Mouse (Mus musculus): ENCODE measurements at regions not wholly inside any gene's neighbourhood (a gene's known extent, or its start where the extent isn't known, plus 50 kb on each side); places are given as distances from the start of the nearest gene placed in this dataset.

- Histone ChIP-seq H3K9ac (ENCODE audit: control insufficient read depth, low read depth, low read length, poor library complexity, severe bottlenecking) (no peak overlapping the region), H3K4me1 (ENCODE audit: control insufficient read depth in 1 of 2, insufficient read depth in 2 of 2, low read length in 2 of 2) (no peaks in the 10 kb centered on the region), H3K4me3 (ENCODE audit: control insufficient read depth in 1 of 2, insufficient read depth in 1 of 2, low read depth in 2 of 2, low read length in 2 of 2) (no peak overlapping the region), H3K36me3 (ENCODE audit: control insufficient read depth in 1 of 2, insufficient read depth in 2 of 2, low read length in 2 of 2) (no peaks in the 10 kb centered on the region), H3K79me2 (ENCODE audit: control insufficient read depth, insufficient read depth, low read length, poor library complexity) (no peaks in the 10 kb centered on the region), H3K27me3 (ENCODE audit: control insufficient read depth in 1 of 2, insufficient read depth in 2 of 2, low read length in 2 of 2) (no peaks in the 10 kb centered on the region), H3K27ac (ENCODE audit: control insufficient read depth, low read depth, low read length) (no peak overlapping the region), H3K9me3 (replicated peaks; ENCODE audit: insufficient read depth, low read length) (no peaks in the 10 kb centered on the region)
- no peak for DNase-seq (ENCODE audit: low read depth, low spot score)
- no peak for TF ChIP-seq HCFC1 (IDR thresholded peaks at IDR 0.05; ENCODE audit: low read depth, low read length)
- no peak for TF ChIP-seq MYC (IDR thresholded peaks at IDR 0.05; ENCODE audit: low read depth, low read length)
- TF ChIP-seq UBTF (IDR thresholded peaks at IDR 0.05; ENCODE audit: borderline replicate concordance, insufficient read depth, low read depth, low read length), result no peak
- no peak for TF ChIP-seq NELFE (IDR thresholded peaks at IDR 0.05; ENCODE audit: low read depth, low read length)
- TF ChIP-seq KAT2A (conservative IDR thresholded peaks at IDR 0.05; ENCODE audit: low read depth, low read length), result no peak
- no peak for TF ChIP-seq EP300 (IDR thresholded peaks at IDR 0.05; ENCODE audit: low read depth in 1 of 2, low read length in 2 of 2)
- no peak for TF ChIP-seq RAD21 (IDR thresholded peaks at IDR 0.05; ENCODE audit: low read depth, low read length)
- TF ChIP-seq TCF12 (IDR thresholded peaks at IDR 0.05; ENCODE audit: low read depth, low read length), result no peak
- no peak for TF ChIP-seq CTCF (IDR thresholded peaks at IDR 0.05 in 2 of 3, conservative IDR thresholded peaks at IDR 0.05 in 1 of 3; ENCODE audit: control insufficient read depth in 1 of 3, insufficient read depth in 1 of 3, low read depth in 2 of 3, low read length in 3 of 3, poor library complexity in 1 of 3, severe bottlenecking in 1 of 3)
- TF ChIP-seq USF2 (IDR thresholded peaks at IDR 0.05; ENCODE audit: borderline replicate concordance in 1 of 2, insufficient read depth in 1 of 2, low read depth in 1 of 2, low read length in 2 of 2), result no peak
These were observed 418.5 kb upstream of the Htr2a start for GRCm38 (mm10) chr14:74222093-74222492.

- no peak for TF ChIP-seq E2F4 (IDR thresholded peaks at IDR 0.05; ENCODE audit: borderline replicate concordance, low read depth, low read length)
- no peak for TF ChIP-seq NRF1 (IDR thresholded peaks at IDR 0.05; ENCODE audit: insufficient read depth, low read depth, low read length, poor library complexity, severe bottlenecking)
- no peak for TF ChIP-seq EP300 (IDR thresholded peaks at IDR 0.05; ENCODE audit: low read depth in 1 of 2, low read length in 2 of 2)
- TF ChIP-seq HCFC1 (IDR thresholded peaks at IDR 0.05; ENCODE audit: low read depth, low read length), result no peak
- TF ChIP-seq RAD21 (IDR thresholded peaks at IDR 0.05; ENCODE audit: low read depth, low read length), result no peak
- TF ChIP-seq TCF12 (IDR thresholded peaks at IDR 0.05; ENCODE audit: low read depth, low read length), result no peak
- TF ChIP-seq USF2 (IDR thresholded peaks at IDR 0.05; ENCODE audit: borderline replicate concordance in 1 of 2, insufficient read depth in 1 of 2, low read depth in 1 of 2, low read length in 2 of 2), result no peak
- no peak for TF ChIP-seq GATA1 (IDR thresholded peaks at IDR 0.05; ENCODE audit: low read depth, low read length)
- TF ChIP-seq ZMIZ1 (IDR thresholded peaks at IDR 0.05; ENCODE audit: low read depth, low read length), result no peak
- no peak for TF ChIP-seq MYB (IDR thresholded peaks at IDR 0.05; ENCODE audit: low read depth, low read length)
- TF ChIP-seq POLR2AphosphoS5 (IDR thresholded peaks at IDR 0.05; ENCODE audit: borderline replicate concordance, low read depth, low read length), result no peak
- TF ChIP-seq SMC3 (IDR thresholded peaks at IDR 0.05; ENCODE audit: low read depth, low read length), result no peak
- no peak for TF ChIP-seq ZNF384 (IDR thresholded peaks at IDR 0.05; ENCODE audit: low read depth, low read length)
- no peak for TF ChIP-seq UBTF (IDR thresholded peaks at IDR 0.05; ENCODE audit: borderline replicate concordance, insufficient read depth, low read depth, low read length)
- no peak for TF ChIP-seq CHD1 (IDR thresholded peaks at IDR 0.05; ENCODE audit: low read depth, low read length)
- TF ChIP-seq USF1 (IDR thresholded peaks at IDR 0.05; ENCODE audit: low read depth, low read length), result no peak
- no peak for TF ChIP-seq MEF2A (IDR thresholded peaks at IDR 0.05; ENCODE audit: extremely low read depth, insufficient replicate concordance, low read depth, low read length, poor library complexity, severe bottlenecking)
- TF ChIP-seq TAL1 (IDR thresholded peaks at IDR 0.05; ENCODE audit: low read length), result no peak
- TF ChIP-seq POLR2A (IDR thresholded peaks at IDR 0.05; ENCODE audit: control insufficient read depth in 1 of 2, insufficient read depth in 1 of 2, low read depth in 1 of 2, low read length in 2 of 2, poor library complexity in 1 of 2), result no peak
- no peak for TF ChIP-seq TBP (IDR thresholded peaks at IDR 0.05; ENCODE audit: low read depth, low read length)
- Histone ChIP-seq H3K9me3 (replicated peaks; ENCODE audit: insufficient read depth, low read length) (no peaks in the 10 kb centered on the region), H3K79me2 (ENCODE audit: control insufficient read depth, insufficient read depth, low read length, poor library complexity) (no peaks in the 10 kb centered on the region), H3K36me3 (ENCODE audit: control insufficient read depth in 1 of 2, insufficient read depth in 2 of 2, low read length in 2 of 2) (no peaks in the 10 kb centered on the region), H3K27me3 (ENCODE audit: control insufficient read depth in 1 of 2, insufficient read depth in 2 of 2, low read length in 2 of 2) (no peaks in the 10 kb centered on the region), H3K4me3 (ENCODE audit: control insufficient read depth in 1 of 2, insufficient read depth in 1 of 2, low read depth in 2 of 2, low read length in 2 of 2) (no peak overlapping the region), H3K9ac (ENCODE audit: control insufficient read depth, low read depth, low read length, poor library complexity, severe bottlenecking) (no peak overlapping the region), H3K27ac (ENCODE audit: control insufficient read depth, low read depth, low read length) (no peak overlapping the region), H3K4me1 (ENCODE audit: control insufficient read depth in 1 of 2, insufficient read depth in 2 of 2, low read length in 2 of 2) (no peaks in the 10 kb centered on the region)
- DNase-seq (ENCODE audit: low read depth, low spot score), result no peak
These were observed 411.0 kb upstream of the Htr2a start for GRCm38 (mm10) chr14:74229560-74230187.

Data from MEL (cell line).